Mouse (Mus musculus) testis, adult 2 months (tissue): Measurements from ENCODE around the gene Dcaf17.

Source experiments
- CTCF ChIP-seq: fragments of 200-500 bp; IDR thresholded peaks from 2 replicates; pipeline ENCODE4 v1.5.1; 2012; ENCODE audit warnings: low read depth, mild to moderate bottlenecking, inconsistent platforms, low read length, moderate library complexity; ENCODE audit not compliant: control insufficient read depth, insufficient read depth, insufficient replicate concordance
- POLR2A ChIP-seq: fragments of 200-500 bp; IDR thresholded peaks from 2 replicates; pipeline ENCODE4 v1.6.1; 2012; ENCODE audit warnings: low read depth, mild to moderate bottlenecking, inconsistent platforms, low read length, moderate library complexity; ENCODE audit not compliant: control insufficient read depth

- TF ChIP-seq CTCF (no peak), POLR2A (no peak)
Observed at GRCm38 (mm10) chr2:71031973-71032794, 22.9 kb upstream of the Dcaf17 start.
